Mouse (Mus musculus) hindbrain, embryonic 10.5 days (tissue): ENCODE results near the gene Lgr4. TPM values are rescaled to one million over a fixed set of nuclear protein-coding genes. Genes with fewer than 3 reads are reported as not detected.

Experiments
- DNase-seq: peaks from one replicate; pipeline ENCODE4 v3.0.0-alpha.2; 2017; ENCODE audit warnings: low spot score
- H3K27ac ChIP-seq: fragments of 300-500 bp; sonication (generic); 2 replicates; pipeline ENCODE4 v1.5.1; 2016; ENCODE audit warnings: mild to moderate bottlenecking, moderate library complexity
- H3K27me3 ChIP-seq: fragments of 300-500 bp; sonication (generic); 2 replicates; pipeline ENCODE4 v1.6.1; 2016; ENCODE audit warnings: mild to moderate bottlenecking; ENCODE audit not compliant: poor library complexity, insufficient read depth, severe bottlenecking
- H3K36me3 ChIP-seq: fragments of 300-500 bp; sonication (generic); 2 replicates; pipeline ENCODE4 v1.6.1; 2016; ENCODE audit warnings: mild to moderate bottlenecking, moderate library complexity
- H3K4me1 ChIP-seq: fragments of 300-500 bp; sonication (generic); replicated peaks from 2 replicates; pipeline ENCODE4 v1.6.1; 2016; ENCODE audit warnings: mild to moderate bottlenecking
- H3K4me3 ChIP-seq: fragments of 300-500 bp; sonication (generic); 2 replicates; pipeline ENCODE4 v1.5.1; 2016; ENCODE audit warnings: mild to moderate bottlenecking, moderate library complexity
- H3K9me3 ChIP-seq: fragments of 300-500 bp; sonication (generic); 2 replicates; pipeline ENCODE4 v1.6.1; 2016; ENCODE audit warnings: mild to moderate bottlenecking, moderate library complexity
- WGBS: fragments of 180-500 bp; shearing (Covaris S2); methylation state at CpG from one replicate; pipeline ENCODE4 v1.1.7; 2016; 5-methylcytosine and 5-hydroxymethylcytosine counted together
- polyA plus RNA-seq: library from polyadenylated mRNA; unstranded; fragments of >200 nt; fragmentation: Nextera tagmentation; extraction: Ambion mirVana; gene quantifications from 2 replicates; pipeline ENCODE4 v1.2.1, GENCODE M21; 2016

Gene Lgr4
- polyA plus RNA-seq, 1 experiment from 2014 or later: 13.0 TPM

- no peaks in the 10 kb centered on the region for H3K36me3 ChIP-seq
- H3K4me1 ChIP-seq: no peaks in the 10 kb centered on the region
- H3K27ac ChIP-seq: no peak overlapping the region
- H3K27me3 ChIP-seq: no peaks in the 10 kb centered on the region
- 75% methylated on average over 2 of the region's 2 CpGs for WGBS
- no peak overlapping the region for H3K4me3 ChIP-seq
- no peak for DNase-seq
- H3K9me3 ChIP-seq: peaks cover 5% of the 10 kb centered on the region; the same call in 1 of the 2 replicates
These were observed 8.3 kb upstream of the Lgr4 start for GRCm38 (mm10) chr2:109909122-109909521.

- no peak overlapping the region for H3K4me3 ChIP-seq
- no peak overlapping the region for H3K27ac ChIP-seq
- WGBS: 92% methylated on average over 8 of the region's 8 CpGs
- H3K36me3 ChIP-seq: no peaks in the 10 kb centered on the region
- H3K4me1 ChIP-seq: peaks cover 7% of the 10 kb centered on the region
- no peak for DNase-seq
- no peaks in the 10 kb centered on the region for H3K27me3 ChIP-seq
- peaks cover 5% of the 10 kb centered on the region; the same call in 1 of the 2 replicates for H3K9me3 ChIP-seq
These were observed 5.2 kb upstream of the Lgr4 start for GRCm38 (mm10) chr2:109912216-109912615.

- H3K27ac ChIP-seq: no peak overlapping the region
- H3K4me3 ChIP-seq: no peak overlapping the region
- H3K36me3 ChIP-seq: no peaks in the 10 kb centered on the region
- DNase-seq: no peak
- no peaks in the 10 kb centered on the region for H3K27me3 ChIP-seq
- peaks cover 7% of the 10 kb centered on the region for H3K4me1 ChIP-seq
- 85% methylated on average over 12 of the region's 12 CpGs for WGBS
- H3K9me3 ChIP-seq: peaks cover 5% of the 10 kb centered on the region; the same call in 1 of the 2 replicates
These were observed 4.7 kb upstream of the Lgr4 start for GRCm38 (mm10) chr2:109912766-109913165.

- H3K9me3 ChIP-seq: peaks cover 5% of the 10 kb centered on the region; the same call in 1 of the 2 replicates
- DNase-seq: no peak
- no peaks in the 10 kb centered on the region for H3K27me3 ChIP-seq
- H3K36me3 ChIP-seq: no peaks in the 10 kb centered on the region
- peaks cover 7% of the 10 kb centered on the region for H3K4me1 ChIP-seq
- WGBS: 66% methylated on average over 8 of the region's 8 CpGs
- no peak overlapping the region for H3K4me3 ChIP-seq
- no peak overlapping the region for H3K27ac ChIP-seq
These were observed 4.2 kb upstream of the Lgr4 start for GRCm38 (mm10) chr2:109913241-109913640.

GRCm38 (mm10) chr2:109914601-109915000 lies 2.8 kb upstream of the Lgr4 start:
- H3K27me3 ChIP-seq: no peaks in the 10 kb centered on the region
- peaks cover 5% of the 10 kb centered on the region; the same call in 1 of the 2 replicates for H3K9me3 ChIP-seq
- DNase-seq: no peak
- H3K4me1 ChIP-seq: peaks cover 20% of the 10 kb centered on the region
- no peak overlapping the region for H3K27ac ChIP-seq
- H3K4me3 ChIP-seq: no peak overlapping the region
- H3K36me3 ChIP-seq: no peaks in the 10 kb centered on the region

- H3K27ac ChIP-seq: peak overlapping the region; percentile 98
- no peak for DNase-seq
These were observed 508 bp upstream of the Lgr4 start for GRCm38 (mm10) chr2:109916782-109917495.

GRCm38 (mm10) chr2:109918592-109919262 lies 1.3 kb downstream of the Lgr4 start:
- Histone ChIP-seq H3K4me3 (peak overlapping the region; percentile 94), H3K4me1 (peaks cover 54% of the 10 kb centered on the region), H3K27ac (peak overlapping the region; percentile 98), H3K27me3 (no peaks in the 10 kb centered on the region), H3K9me3 (no peaks in the 10 kb centered on the region), H3K36me3 (no peaks in the 10 kb centered on the region)
- 6% methylated on average over 22 of the region's 22 CpGs for WGBS
- peak; percentile 47 for DNase-seq

More at GRCm38 (mm10) chr2:109916782-109917495, 508 bp upstream of the Lgr4 start:
- H3K36me3 ChIP-seq: no peaks in the 10 kb centered on the region
- peak overlapping the region; percentile 94 for H3K4me3 ChIP-seq
- WGBS: 1% methylated on average over 11 of the region's 11 CpGs
- H3K4me1 ChIP-seq: peaks cover 41% of the 10 kb centered on the region
- H3K27me3 ChIP-seq: no peaks in the 10 kb centered on the region
- no peaks in the 10 kb centered on the region; the same call in 1 of the 2 replicates for H3K9me3 ChIP-seq

GRCm38 (mm10) chr2:109920471-109920870 lies 3.0 kb downstream of the Lgr4 start:
- Histone ChIP-seq H3K27me3 (no peaks in the 10 kb centered on the region), H3K4me3 (peak overlapping the region; percentile 94), H3K27ac (peak overlapping the region; percentile 62), H3K36me3 (peaks cover under 1% of the 10 kb centered on the region), H3K4me1 (peaks cover 58% of the 10 kb centered on the region), H3K9me3 (no peaks in the 10 kb centered on the region)
- DNase-seq: no peak
- WGBS: 75% methylated on average over 7 of the region's 7 CpGs

- H3K9me3 ChIP-seq: no peaks in the 10 kb centered on the region
These were observed 4.0 kb downstream of the Lgr4 start for GRCm38 (mm10) chr2:109921298-109922035.

GRCm38 (mm10) chr2:109922306-109922705 lies 4.9 kb downstream of the Lgr4 start:
- Histone ChIP-seq H3K36me3 (peaks cover 14% of the 10 kb centered on the region), H3K4me3 (no peak overlapping the region), H3K27me3 (no peaks in the 10 kb centered on the region), H3K27ac (no peak overlapping the region), H3K4me1 (peaks cover 55% of the 10 kb centered on the region), H3K9me3 (no peaks in the 10 kb centered on the region)
- DNase-seq: no peak
- 92% methylated on average over 3 of the region's 3 CpGs for WGBS

More at GRCm38 (mm10) chr2:109921298-109922035, 4.0 kb downstream of the Lgr4 start:
- no peaks in the 10 kb centered on the region for H3K27me3 ChIP-seq
- no peak for DNase-seq
- WGBS: 79% methylated on average over 8 of the region's 8 CpGs
- H3K36me3 ChIP-seq: peaks cover 9% of the 10 kb centered on the region
- H3K4me3 ChIP-seq: peak overlapping the region; percentile 94
- H3K4me1 ChIP-seq: peaks cover 61% of the 10 kb centered on the region
- no peak overlapping the region for H3K27ac ChIP-seq

- Histone ChIP-seq H3K27me3 (no peaks in the 10 kb centered on the region), H3K27ac (no peak overlapping the region), H3K9me3 (no peaks in the 10 kb centered on the region), H3K4me1 (peaks cover 55% of the 10 kb centered on the region), H3K4me3 (no peak overlapping the region), H3K36me3 (peaks cover 14% of the 10 kb centered on the region)
- DNase-seq: no peak
- WGBS: 78% methylated on average over 3 of the region's 3 CpGs
These were observed 5.6 kb downstream of the Lgr4 start for GRCm38 (mm10) chr2:109923031-109923430.

GRCm38 (mm10) chr2:109923945-109924344 lies 6.5 kb downstream of the Lgr4 start:
- 74% methylated on average over 3 of the region's 3 CpGs for WGBS
- Histone ChIP-seq H3K4me3 (no peak overlapping the region), H3K36me3 (peaks cover 14% of the 10 kb centered on the region), H3K4me1 (peaks cover 51% of the 10 kb centered on the region), H3K27ac (no peak overlapping the region), H3K9me3 (no peaks in the 10 kb centered on the region), H3K27me3 (no peaks in the 10 kb centered on the region)
- no peak for DNase-seq
